Mouse (Mus musculus) cortical plate, adult 2 months (tissue): ENCODE results near the gene Mst1. TPM values are rescaled to one million over a fixed set of nuclear protein-coding genes. Genes with fewer than 3 reads are reported as not detected.

Source experiments
- H3K27ac ChIP-seq: fragments of 200-500 bp; 2 replicates; pipeline ENCODE4 v1.5.1; 2012; ENCODE audit warnings: low read length, control low read depth, inconsistent platforms; ENCODE audit not compliant: insufficient read depth
- H3K4me1 ChIP-seq: fragments of 200-500 bp; 2 replicates; pipeline ENCODE4 v1.6.1; 2011; ENCODE audit warnings: low read length; ENCODE audit not compliant: control insufficient read depth, insufficient read depth
- H3K4me3 ChIP-seq: fragments of 200-500 bp; 2 replicates; pipeline ENCODE4 v1.5.1; 2011; ENCODE audit warnings: mild to moderate bottlenecking, low read length, control low read depth; ENCODE audit not compliant: insufficient read depth
- CTCF ChIP-seq: fragments of 200-500 bp; IDR thresholded peaks from 2 replicates; pipeline ENCODE4 v1.5.1; 2011; ENCODE audit warnings: mild to moderate bottlenecking, control low read depth, low read length; ENCODE audit not compliant: insufficient read depth; ENCODE audit errors: extremely low read depth
- POLR2A ChIP-seq: fragments of 200-500 bp; IDR thresholded peaks from 2 replicates; pipeline ENCODE4 v1.6.1; 2011; ENCODE audit warnings: mild to moderate bottlenecking, low read length, control low read depth; ENCODE audit not compliant: insufficient read depth; ENCODE audit errors: extremely low read depth
- polyA plus RNA-seq: library from polyadenylated mRNA; depleted of rRNA; stranded (reverse); fragments of >200 nt; gene quantifications from 2 replicates; pipeline ENCODE4 v1.2.3, GENCODE M21; 2012

Mst1 gene
- polyA plus RNA-seq, 1 experiment: 0.10 TPM

GRCm38 (mm10) chr9:108049561-108050251 lies 30.5 kb upstream of the Mst1 start:
- H3K27ac ChIP-seq: 0 out of 2 replicates have a peak overlapping the region, but pooled peaks have one; percentile 4

DNA sequence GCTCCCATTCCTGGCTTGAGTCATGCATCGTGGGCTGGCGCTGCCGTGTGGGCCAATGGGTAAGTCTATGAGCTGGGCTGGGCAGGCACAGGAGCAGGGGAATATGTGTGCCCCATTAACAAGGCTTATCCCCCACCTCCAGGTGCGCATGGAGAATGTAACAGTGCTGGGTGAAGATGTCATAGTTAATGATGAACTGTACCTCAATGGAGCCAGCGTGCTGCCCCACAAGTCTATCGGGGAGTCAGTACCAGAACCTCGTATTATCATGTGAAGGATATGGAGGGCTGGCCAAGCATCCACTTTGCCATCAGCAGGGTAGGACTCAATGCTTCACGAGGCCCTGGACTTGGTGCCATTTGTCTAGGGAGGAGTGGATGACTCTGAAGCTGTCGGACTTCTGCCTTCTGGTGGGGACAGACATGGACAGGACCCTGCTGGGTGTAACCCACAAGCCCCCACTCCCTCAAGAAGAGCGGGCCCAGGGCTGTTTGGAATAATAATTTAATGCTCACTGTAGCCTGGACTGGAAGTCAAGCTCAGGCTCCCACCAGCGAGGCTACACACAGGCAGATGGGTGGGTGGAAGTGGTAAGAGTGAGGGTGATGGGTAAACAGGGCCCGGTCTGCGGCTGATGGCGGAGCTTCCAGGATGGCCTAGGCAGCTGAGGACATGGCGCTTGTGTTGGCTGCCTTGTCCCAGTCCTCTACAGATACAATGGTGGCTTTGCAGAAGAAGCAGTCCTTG lies 28.9 kb upstream of the Mst1 start:
- no peak for TF ChIP-seq POLR2A
- no peak for TF ChIP-seq CTCF
- no peak overlapping the region for H3K27ac ChIP-seq
- H3K4me3 ChIP-seq: no peak overlapping the region
- H3K4me1 ChIP-seq: 0 out of 2 replicates have a peak, but pooled peaks cover 4% of the 10 kb centered on the region

More at GRCm38 (mm10) chr9:108049561-108050251, 30.5 kb upstream of the Mst1 start:
- Histone ChIP-seq H3K4me3 (peak overlapping the region; percentile 87), H3K4me1 (0 out of 2 replicates have a peak, but pooled peaks cover 4% of the 10 kb centered on the region)
- no peak for TF ChIP-seq POLR2A
- TF ChIP-seq CTCF: no peak

GRCm38 (mm10) chr9:108051931-108052220 lies 28.4 kb upstream of the Mst1 start:
- TF ChIP-seq POLR2A (0 out of 2 replicates have a peak, but pooled peaks have one; percentile 8), CTCF (no peak)
- Histone ChIP-seq H3K4me1 (0 out of 2 replicates have a peak, but pooled peaks cover 4% of the 10 kb centered on the region), H3K4me3 (no peak overlapping the region), H3K27ac (no peak overlapping the region)

GRCm38 (mm10) chr9:108052411-108052810 lies 27.8 kb upstream of the Mst1 start:
- H3K4me3 ChIP-seq: no peak overlapping the region
- no peak overlapping the region for H3K27ac ChIP-seq
- H3K4me1 ChIP-seq: 0 out of 2 replicates have a peak, but pooled peaks cover 4% of the 10 kb centered on the region
- TF ChIP-seq CTCF: no peak
- TF ChIP-seq POLR2A: no peak

GRCm38 (mm10) chr9:108052885-108053664 lies 27.2 kb upstream of the Mst1 start, which contains the start of gene Amigo3:
Amigo3 (plus strand) TSS chr9:108053159.
- TF ChIP-seq CTCF (peak; percentile 80), POLR2A (peak; percentile 54)
- Histone ChIP-seq H3K4me3 (no peak within 1 kb of the TSS), H3K27ac (no peak within 1 kb of the TSS), H3K4me1 (0 out of 2 replicates have a peak, but pooled peaks cover 4% of the 10 kb centered on the region)

DNA sequence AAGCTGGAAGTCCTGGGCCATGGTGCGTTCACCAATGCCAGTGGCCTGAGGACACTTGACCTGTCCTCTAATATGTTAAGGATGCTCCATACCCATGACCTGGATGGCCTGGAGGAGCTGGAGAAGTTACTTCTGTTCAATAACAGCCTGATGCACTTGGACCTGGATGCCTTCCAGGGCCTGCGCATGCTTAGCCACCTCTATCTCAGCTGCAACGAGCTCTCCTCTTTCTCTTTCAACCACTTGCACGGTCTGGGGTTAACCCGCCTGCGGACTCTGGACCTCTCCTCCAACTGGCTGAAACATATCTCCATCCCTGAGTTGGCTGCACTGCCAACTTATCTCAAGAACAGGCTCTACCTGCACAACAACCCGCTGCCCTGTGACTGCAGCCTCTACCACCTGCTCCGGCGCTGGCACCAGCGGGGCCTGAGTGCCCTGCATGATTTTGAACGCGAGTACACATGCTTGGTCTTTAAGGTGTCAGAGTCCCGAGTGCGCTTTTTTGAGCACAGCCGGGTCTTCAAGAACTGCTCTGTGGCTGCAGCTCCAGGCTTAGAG lies 26.5 kb upstream of the Mst1 start:
- Histone ChIP-seq H3K4me3 (no peak overlapping the region), H3K4me1 (0 out of 2 replicates have a peak, but pooled peaks cover 4% of the 10 kb centered on the region), H3K27ac (no peak overlapping the region)
- TF ChIP-seq POLR2A (no peak), CTCF (no peak)

- no peak overlapping the region for H3K27ac ChIP-seq
- H3K4me3 ChIP-seq: no peak overlapping the region
- H3K4me1 ChIP-seq: 0 out of 2 replicates have a peak, but pooled peaks cover 4% of the 10 kb centered on the region
- TF ChIP-seq CTCF: no peak
- no peak for TF ChIP-seq POLR2A
Observed at GRCm38 (mm10) chr9:108054331-108055040, 25.8 kb upstream of the Mst1 start.

DNA sequence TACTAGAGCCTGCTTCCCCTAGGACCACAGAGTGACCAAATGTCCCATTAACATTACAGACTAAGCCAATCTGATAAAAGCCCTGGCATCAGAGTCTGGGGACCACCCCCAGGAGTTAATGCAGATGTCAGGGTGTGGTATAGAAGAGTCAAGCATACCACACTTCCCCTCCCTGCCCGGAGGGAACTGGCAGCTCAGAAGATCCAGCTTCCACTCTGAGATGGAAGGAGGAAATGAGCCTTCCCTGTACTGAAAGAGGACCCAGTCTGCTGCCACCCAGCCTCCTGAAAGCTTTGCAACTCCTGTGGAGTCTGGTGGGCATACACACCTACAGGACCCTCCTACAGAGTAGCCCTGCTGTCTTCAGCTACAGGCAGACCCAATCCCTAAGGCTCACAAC lies 25.2 kb upstream of the Mst1 start:
- Histone ChIP-seq H3K4me1 (0 out of 2 replicates have a peak, but pooled peaks cover under 1% of the 10 kb centered on the region), H3K27ac (no peak overlapping the region), H3K4me3 (no peak overlapping the region)
- TF ChIP-seq CTCF: no peak
- no peak for TF ChIP-seq POLR2A

DNA sequence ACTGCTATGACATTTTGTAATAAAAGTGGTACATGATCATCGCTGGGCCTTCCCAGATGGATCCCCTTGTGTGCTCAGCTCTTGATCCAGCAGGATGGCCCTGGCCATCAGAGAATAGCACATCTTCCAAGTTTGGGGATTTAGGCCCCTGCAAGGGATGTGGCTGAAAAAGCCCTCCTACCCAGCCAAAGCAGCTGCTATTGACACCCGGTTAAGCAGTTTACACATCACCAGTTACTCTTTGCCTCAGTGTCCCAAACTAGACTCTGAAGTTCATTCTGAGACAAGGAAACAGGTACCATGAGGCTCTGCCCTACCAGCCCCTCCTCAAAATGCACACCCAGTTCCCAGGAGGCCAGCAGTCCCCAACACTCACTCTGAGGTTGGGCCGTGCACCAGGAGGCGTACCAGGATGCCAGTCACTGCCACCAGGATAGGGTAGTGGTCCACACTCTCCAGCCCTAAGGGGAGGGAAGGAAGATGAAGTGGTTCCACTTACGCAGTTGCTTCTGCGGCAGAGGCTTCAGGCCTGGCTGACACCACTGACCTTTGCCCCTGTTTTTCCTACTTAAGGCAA lies 24.5 kb upstream of the Mst1 start:
- H3K27ac ChIP-seq: no peak overlapping the region
- TF ChIP-seq CTCF: no peak
- no peak for TF ChIP-seq POLR2A
- no peak overlapping the region for H3K4me3 ChIP-seq
- no peaks in the 10 kb centered on the region for H3K4me1 ChIP-seq
